Mouse (Mus musculus) regulatory T cell (primary cell): ENCODE measurements at regions not wholly inside any gene's neighbourhood (a gene's known extent, or its start where the extent isn't known, plus 50 kb on each side); places are given as distances from the start of the nearest gene placed in this dataset.

ENCODE experiments used
- in situ Hi-C: fragments of 300-600 bp; cut with MboI, MseI; formaldehyde crosslinking; loops from one replicate; pipeline ENCODE4 v1.15.1; 2025; ENCODE audit warnings: high pct_unique_total_duplicates

- in situ Hi-C loops, result no loop called here
These were observed 60.8 kb upstream of the Gm10295 start for GRCm38 (mm10) chr7:71412079-71412478.

- in situ Hi-C loops, result no loop called here
These were observed 60.2 kb upstream of the Gm10295 start for GRCm38 (mm10) chr7:71411293-71412011.

- in situ Hi-C loops, result no loop called here
These were observed 58.6 kb upstream of the Gm10295 start for GRCm38 (mm10) chr7:71409903-71410302.

- in situ Hi-C loops, result no loop called here
These were observed 57.8 kb upstream of the Gm10295 start for GRCm38 (mm10) chr7:71409061-71409460.

GRCm38 (mm10) chr7:71406283-71406682, 55.0 kb upstream of the Gm10295 start:
- in situ Hi-C loops, result no loop called here
